Mouse (Mus musculus) cerebellum, adult 2 months (tissue): ENCODE data around the gene Lpar5.

Experiments used
- CTCF ChIP-seq: fragments of 200-500 bp; IDR thresholded peaks from 2 replicates; pipeline ENCODE4 v1.5.1; 2011; ENCODE audit warnings: low read depth, mild to moderate bottlenecking, control low read depth, low read length, moderate library complexity, borderline replicate concordance; ENCODE audit not compliant: insufficient read depth
- POLR2A ChIP-seq: fragments of 200-500 bp; IDR thresholded peaks from 2 replicates; pipeline ENCODE4 v1.6.1; 2011; ENCODE audit warnings: low read length, control low read depth, borderline replicate concordance; ENCODE audit not compliant: insufficient read depth

DNA sequence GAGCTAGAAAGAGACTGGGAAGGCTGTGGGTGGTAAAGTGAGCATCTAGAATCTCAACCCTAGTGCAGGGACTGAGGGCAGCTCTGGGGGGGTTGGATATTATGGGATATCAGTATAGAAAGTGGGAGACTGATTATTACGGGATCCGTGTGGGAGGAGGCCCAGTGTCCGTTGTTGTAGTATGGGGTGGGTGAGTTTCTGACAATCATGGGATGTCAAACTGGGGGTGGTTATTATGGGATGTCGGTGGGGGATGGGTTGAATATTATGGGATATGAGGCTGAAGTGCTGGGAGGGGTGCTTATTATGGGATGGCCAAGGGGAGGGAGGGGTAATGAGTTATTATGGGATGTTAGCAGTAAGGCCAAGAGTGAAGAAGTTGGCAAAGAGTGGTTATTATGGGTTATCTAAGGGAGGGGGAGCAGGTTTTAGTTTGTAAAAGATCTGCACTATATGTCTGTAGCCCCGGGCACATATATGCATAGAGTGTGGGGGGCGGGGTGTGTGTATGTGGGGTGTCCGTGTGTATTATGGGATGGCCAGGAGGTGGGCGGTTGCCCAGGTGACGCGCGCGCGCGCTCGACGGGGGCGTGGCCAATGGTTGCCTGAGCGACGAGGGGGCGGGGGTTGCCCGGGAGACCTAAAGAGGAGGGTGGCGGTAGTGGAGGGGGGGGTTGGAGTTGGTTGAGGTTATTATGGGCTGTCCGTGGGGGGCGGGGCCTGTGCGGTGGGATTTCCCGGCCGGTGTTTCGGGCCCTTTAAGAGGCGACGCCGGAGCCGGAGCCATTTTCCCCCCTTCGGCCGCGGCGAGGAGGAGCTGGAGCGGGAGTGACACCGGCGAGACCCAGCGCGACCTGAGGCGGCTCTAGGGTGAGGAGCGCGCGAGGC, 27.9 kb downstream of the Lpar5 start, which contains the start of gene Chd4:
- TF ChIP-seq CTCF (no peak), POLR2A (peak; percentile 82)
